Mouse (Mus musculus) kidney, adult 2 months (tissue): Measurements from ENCODE around the gene Bmp7.

Experiments
- CTCF ChIP-seq: fragments of 200-500 bp; conservative IDR thresholded peaks from 2 replicates; pipeline ENCODE4 v1.5.1; 2011; ENCODE audit warnings: low read depth, mild to moderate bottlenecking, control low read depth, low read length, moderate library complexity, mixed read lengths; ENCODE audit not compliant: insufficient read depth, insufficient read length
- POLR2A ChIP-seq: fragments of 200-500 bp; IDR thresholded peaks from one replicate; pipeline ENCODE4 v1.6.1; 2011; ENCODE audit warnings: low read depth, low read length, control low read depth

- TF ChIP-seq CTCF = no peak
- TF ChIP-seq POLR2A = no peak
Measured at GRCm38 (mm10) chr2:172861590-172861989, 78.5 kb downstream of the Bmp7 start.
